Mouse (Mus musculus) cerebellum, adult 8-10 months (tissue): Measurements from ENCODE around the gene Olig3.
"Not testable (repeated sequence)": the region's sequence is repeated elsewhere in the genome, so short reads cannot be mapped to it uniquely, and the experiment has no call there.

Experiments
- DNase-seq: peaks from one replicate; pipeline ENCODE4 v3.0.0; 2022

Olig3 gene

DNA sequence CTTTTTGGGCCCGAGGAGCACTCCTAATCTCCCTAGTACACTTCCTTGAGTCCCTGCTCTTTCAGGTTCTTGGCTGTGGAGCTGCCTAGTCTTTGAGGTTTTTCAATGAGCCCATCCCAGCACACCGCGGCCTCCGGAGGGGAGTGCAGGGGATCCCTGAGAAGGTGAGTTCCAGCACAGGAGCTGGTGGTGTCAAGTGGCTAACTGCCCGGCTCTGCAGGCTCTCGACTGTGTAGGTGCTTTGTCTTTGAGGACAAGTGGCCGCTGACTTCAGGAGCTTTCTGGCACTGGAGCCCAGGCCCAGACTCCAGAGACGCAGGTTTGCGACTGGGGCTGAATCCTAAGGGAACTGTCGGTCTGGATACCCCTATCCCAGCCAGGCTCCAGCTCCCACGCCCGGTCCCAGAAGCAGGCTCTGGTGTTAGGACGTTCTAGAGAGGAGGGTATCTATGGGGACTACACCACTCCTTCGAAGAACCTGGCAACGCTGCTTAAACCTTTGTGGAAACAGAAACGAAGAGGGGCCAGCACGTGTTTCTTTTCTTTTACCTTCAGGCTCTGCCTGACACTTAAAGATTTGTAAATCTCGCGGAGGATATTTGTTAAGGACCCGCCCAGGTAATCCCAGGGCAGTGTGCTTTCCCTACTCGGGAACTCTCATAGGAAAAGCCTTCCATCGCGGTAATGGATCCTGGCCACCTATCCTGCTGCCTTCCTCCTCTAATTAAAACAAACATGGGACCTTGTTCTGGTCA is 5.4 kb downstream of the Olig3 start:
- DNase-seq: no peak

GRCm38 (mm10) chr10:19362294-19362590 is 5.9 kb downstream of the Olig3 start:
- DNase-seq: no peak

DNA sequence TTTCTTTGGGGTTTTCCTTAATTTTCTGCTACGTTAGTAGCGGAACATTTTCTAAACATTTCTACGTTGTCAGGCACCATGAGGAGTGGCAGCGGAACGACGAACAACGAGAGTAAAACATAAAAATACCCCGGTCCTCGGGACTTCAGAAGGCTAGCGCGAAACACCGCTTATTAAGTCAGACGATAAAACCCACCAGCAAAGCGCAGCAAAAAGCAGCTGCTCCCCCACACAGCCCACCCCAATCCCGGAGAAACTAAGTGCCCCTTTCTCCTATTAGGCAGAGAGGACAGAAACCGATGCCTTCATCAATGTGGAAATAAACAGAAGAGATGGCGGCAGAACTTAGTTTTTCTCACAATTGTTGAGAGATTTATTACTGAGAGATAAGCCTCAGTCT is 6.5 kb downstream of the Olig3 start:
- DNase-seq: no peak

- no peak for DNase-seq
Measured at GRCm38 (mm10) chr10:19363365-19363764, 7.0 kb downstream of the Olig3 start.

DNA sequence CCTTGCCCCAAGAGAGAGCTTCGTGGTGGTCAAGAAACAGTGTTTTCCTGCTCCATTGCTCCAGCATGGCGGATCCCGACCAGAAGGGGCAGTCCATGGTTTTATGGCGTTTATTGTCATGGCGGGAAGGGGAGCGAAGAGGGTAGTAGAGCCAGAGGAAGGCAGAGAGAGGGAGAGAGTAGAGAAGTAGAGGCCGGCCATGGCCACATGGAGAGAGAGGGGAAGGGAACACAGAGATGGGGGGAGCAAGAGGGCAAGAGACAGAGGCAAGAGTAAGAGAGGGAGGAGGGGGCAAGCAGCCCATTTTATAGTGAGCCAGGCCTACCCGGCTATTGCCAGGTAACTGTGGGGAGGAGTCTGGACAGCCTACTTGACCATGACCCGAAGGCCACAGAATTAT is 12.8 kb downstream of the Olig3 start:
- no peak for DNase-seq

- DNase-seq: no peak
Measured at GRCm38 (mm10) chr10:19370146-19370545, 13.8 kb downstream of the Olig3 start.

- DNase-seq: no peak
Measured at GRCm38 (mm10) chr10:19372263-19372662, 15.9 kb downstream of the Olig3 start.

DNA sequence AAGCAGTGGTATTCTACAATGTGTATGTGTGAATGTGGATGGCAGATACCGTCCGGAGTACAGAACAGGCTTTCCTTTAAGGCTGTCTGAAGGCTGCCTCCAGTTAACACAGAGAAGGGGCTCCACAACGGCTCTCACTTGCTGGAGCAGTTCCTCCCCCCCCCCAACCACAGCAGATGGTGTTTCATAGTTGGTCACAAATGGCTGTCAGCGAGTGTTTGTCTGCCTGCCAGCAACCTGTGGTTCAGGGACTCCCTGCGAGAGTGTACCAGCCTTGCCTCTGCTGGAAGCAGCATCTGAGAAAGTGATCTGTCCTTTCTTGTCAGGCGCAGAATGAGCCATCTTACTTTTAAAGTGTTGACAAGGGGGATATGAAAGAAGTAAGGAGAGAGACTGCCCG is 17.5 kb downstream of the Olig3 start:
- peak; percentile 74 for DNase-seq

GRCm38 (mm10) chr10:19374311-19374710 is 18.0 kb downstream of the Olig3 start:
- no peak for DNase-seq

GRCm38 (mm10) chr10:19375838-19376237 is 19.5 kb downstream of the Olig3 start:
- no peak for DNase-seq

GRCm38 (mm10) chr10:19380971-19381370 is 24.6 kb downstream of the Olig3 start:
- not testable (repeated sequence) for DNase-seq

DNA sequence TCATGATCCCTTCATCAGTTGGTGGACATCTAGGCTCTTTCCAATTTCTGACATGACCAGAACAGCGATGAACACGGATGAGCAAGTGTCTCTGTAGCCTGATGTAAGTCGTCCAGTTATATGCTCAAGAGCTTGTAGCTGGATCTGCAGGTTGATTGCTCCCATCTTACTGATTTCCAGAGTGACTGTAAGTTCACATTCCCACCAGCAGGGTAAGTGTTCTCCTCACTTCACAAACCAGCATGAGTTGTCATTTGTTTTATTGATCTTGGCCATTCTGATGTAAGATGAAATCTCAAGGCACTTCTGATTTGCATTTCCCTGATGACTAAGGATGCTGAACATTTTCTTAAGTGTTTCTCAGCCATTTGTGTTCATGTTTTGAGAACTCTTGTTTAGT is 27.8 kb downstream of the Olig3 start:
- DNase-seq: no peak

GRCm38 (mm10) chr10:19391819-19392218 is 35.5 kb downstream of the Olig3 start:
- no peak for DNase-seq

- no peak for DNase-seq
Measured at GRCm38 (mm10) chr10:19396485-19397137, 40.3 kb downstream of the Olig3 start.

DNA sequence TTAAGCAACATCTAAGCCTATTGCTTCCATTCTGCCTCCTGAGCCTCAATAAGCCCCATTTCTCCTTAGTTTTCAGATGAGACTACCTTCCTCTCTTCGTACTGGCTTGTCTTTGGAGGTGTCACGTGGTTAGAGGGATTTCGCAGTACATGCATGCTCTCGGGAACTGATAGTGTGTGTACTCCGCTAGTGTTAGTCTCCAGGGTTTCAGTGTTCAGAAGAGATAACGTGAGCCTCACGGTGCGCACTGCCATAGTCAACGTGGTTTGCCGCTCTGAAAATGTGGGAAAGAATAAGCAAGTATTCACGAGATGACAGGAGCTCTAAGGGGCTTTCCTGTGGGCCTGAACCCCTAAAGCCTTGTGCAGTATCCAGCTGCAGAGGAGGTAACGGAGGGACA is 41.1 kb downstream of the Olig3 start:
- DNase-seq: no peak

DNA sequence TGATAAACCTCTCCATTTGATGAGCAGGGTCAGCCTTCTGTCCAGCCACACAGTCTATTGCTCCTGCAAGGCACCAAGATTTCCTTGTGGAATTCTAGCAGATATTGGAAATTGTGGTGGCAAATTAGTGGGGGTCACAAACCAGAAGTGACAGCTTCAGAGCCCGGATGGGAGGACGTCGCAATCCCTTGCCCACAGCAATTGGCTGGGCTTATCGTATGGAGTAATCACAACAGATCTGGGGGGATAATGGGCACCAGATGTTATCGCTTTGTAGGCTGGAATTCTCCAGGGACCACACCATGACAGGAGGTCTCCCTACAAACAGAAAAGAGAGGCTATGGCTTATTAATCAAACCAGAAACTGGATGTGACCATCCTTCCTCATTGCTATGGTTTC is 44.8 kb downstream of the Olig3 start:
- DNase-seq: no peak

DNA sequence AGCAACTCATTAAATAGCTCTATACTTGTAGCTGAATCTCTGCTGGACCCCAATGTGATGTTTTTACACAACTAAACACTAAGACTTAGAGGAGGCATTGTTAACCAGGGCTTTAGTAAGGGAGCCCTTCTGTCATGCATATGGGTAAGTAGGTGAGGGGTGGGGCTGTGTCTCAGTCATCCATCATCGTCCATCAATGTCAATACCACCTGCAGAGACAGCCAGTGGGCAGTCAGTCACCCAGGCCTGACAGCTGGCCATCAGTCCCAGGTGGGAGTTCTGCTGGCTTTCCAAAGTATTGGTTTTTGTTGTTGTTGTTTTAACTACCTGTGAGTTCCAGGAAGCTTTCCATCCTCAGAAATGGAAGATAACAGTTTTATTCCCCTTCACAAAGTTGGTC is 48.1 kb downstream of the Olig3 start:
- DNase-seq: no peak

GRCm38 (mm10) chr10:19405959-19406358 is 49.6 kb downstream of the Olig3 start:
- no peak for DNase-seq

DNA sequence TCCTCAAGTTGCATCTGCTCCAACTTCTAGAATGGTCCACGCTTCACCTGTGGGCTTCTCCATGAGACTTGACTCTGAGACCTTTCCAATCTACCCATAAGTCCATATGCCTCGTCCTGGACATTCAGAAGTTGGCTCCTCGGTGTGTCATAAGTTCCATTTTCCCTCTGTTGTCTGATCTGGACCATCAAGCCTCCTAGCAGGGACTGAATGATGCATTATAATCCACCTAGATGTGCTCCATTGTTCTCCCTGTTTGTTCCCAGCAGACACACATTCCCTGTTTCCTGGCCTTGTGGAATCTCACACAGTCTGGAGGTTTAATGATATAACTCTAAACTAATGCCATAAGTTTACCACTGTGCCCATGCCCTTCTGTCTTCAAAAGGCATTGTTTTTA is 50.8 kb downstream of the Olig3 start:
- DNase-seq: no peak
